11 mouse cellular contexts compared by ENCODE assay signal in the genomic region with DNA sequence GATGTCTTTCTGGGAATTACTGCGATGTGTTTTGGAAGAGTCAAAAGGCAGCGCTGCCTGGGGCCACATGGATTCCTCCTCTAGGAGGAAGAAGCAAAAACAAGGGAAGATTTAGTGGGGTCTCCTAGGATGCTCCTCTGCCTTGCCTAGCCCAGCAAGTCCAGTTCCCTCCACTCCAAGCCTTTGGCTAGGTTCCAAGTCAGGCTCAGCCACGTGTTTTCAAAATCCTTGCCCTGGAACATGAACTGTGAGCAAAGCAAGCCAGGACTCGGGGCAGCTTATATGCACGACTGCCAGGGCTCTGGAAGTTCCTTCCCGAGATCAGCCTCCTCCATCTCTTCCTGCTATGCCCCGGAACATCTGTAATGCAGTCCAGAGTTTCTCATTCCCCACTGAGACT.
DNase-seq lines count a peak whose midpoint lies in the region; ATAC-seq and TF ChIP-seq lines count a peak whose summit lies in the region.
"Had no signal": no experiment of that assay in that cellular context is flagged by ENCODE, and none has a peak within 500 bp of the region (broad histone marks: within the 10 kb centered on the region; RNA-seq: fewer than 3 reads in every experiment).

No protein-coding gene starts in this region.

- H3K27ac ChIP-seq in heart, embryonic 11.5 days (ENCODE audit: low read depth, low read length): peak overlapping the region; percentile 60; the same call in 1 of the 2 replicates
- H3K27ac ChIP-seq in stomach, embryonic 14.5 days (ENCODE audit: low read length): peak overlapping the region; percentile 72
- no peak overlapping the region; the same call in 1 of the 2 replicates for H3K27ac ChIP-seq in stomach, postnatal 0 days (replicated peaks)
- H3K27ac ChIP-seq: layer of hippocampus, adult 2 months had no signal

- ATAC-seq in heart, embryonic 11.5 days (replicated peaks; ENCODE audit: insufficient number of reproducible peaks, low FRiP score, low TSS enrichment): no peak
- ATAC-seq in stomach, embryonic 14.5 days (ENCODE audit: insufficient number of reproducible peaks, insufficient read depth, low FRiP score, low read depth): no peak
- ATAC-seq in stomach, postnatal 0 days (ENCODE audit: low FRiP score, low TSS enrichment): no peak

- no peak overlapping the region for H3K4me3 ChIP-seq in heart, embryonic 11.5 days (ENCODE audit: low read depth, low read length)
- H3K4me3 ChIP-seq in stomach, embryonic 14.5 days (ENCODE audit: low read depth, low read length): no peak overlapping the region
- no peak overlapping the region for H3K4me3 ChIP-seq in stomach, postnatal 0 days (ENCODE audit: low read depth, low read length)
- H3K4me3 ChIP-seq: layer of hippocampus, adult 2 months; megakaryocyte, embryonic 14.5 days had no signal

- no peaks in the 10 kb centered on the region for H3K36me3 ChIP-seq in heart, embryonic 11.5 days (ENCODE audit: control insufficient read depth, insufficient read depth, low read length)
- no peaks in the 10 kb centered on the region for H3K36me3 ChIP-seq in stomach, embryonic 14.5 days (ENCODE audit: control insufficient read depth, insufficient read depth, low read length)
- no peaks in the 10 kb centered on the region for H3K36me3 ChIP-seq in stomach, postnatal 0 days (ENCODE audit: control insufficient read depth, insufficient read depth, low read length)

- TF ChIP-seq EP300 in stomach, postnatal 0 days (optimal IDR thresholded peaks at IDR 0.05): no peak

- 39% methylated on average over 7 of the region's 7 CpGs for WGBS in heart, embryonic 11.5 days (ENCODE audit: insufficient replicate concordance)
- WGBS in stomach, embryonic 14.5 days: 26% methylated on average over 7 of the region's 7 CpGs
- WGBS in stomach, postnatal 0 days: 30% methylated on average over 7 of the region's 7 CpGs

- no peak overlapping the region for H3K4me2 ChIP-seq in heart, embryonic 11.5 days
- H3K4me2 ChIP-seq in stomach, embryonic 14.5 days (replicated peaks; ENCODE audit: low read depth, low read length): no peak overlapping the region
- H3K4me2 ChIP-seq in stomach, postnatal 0 days (replicated peaks; ENCODE audit: low read depth): no peak overlapping the region

- no peak overlapping the region for H3K9ac ChIP-seq in heart, embryonic 11.5 days (ENCODE audit: low read depth, low read length)
- no peak overlapping the region for H3K9ac ChIP-seq in stomach, embryonic 14.5 days (replicated peaks; ENCODE audit: low read depth, low read length)
- H3K9ac ChIP-seq in stomach, postnatal 0 days (ENCODE audit: low read length): no peak overlapping the region

- TF ChIP-seq CTCF in stomach, postnatal 0 days (IDR thresholded peaks at IDR 0.05; ENCODE audit: low read depth): no peak

- H3K4me1 ChIP-seq in heart, embryonic 11.5 days (ENCODE audit: control insufficient read depth, insufficient read depth, low read length): peaks cover 17% of the 10 kb centered on the region
- peaks cover 20% of the 10 kb centered on the region for H3K4me1 ChIP-seq in stomach, embryonic 14.5 days (ENCODE audit: control insufficient read depth, insufficient read depth, low read length)
- H3K4me1 ChIP-seq in stomach, postnatal 0 days (replicated peaks; ENCODE audit: control insufficient read depth, insufficient read depth): no peaks in the 10 kb centered on the region

- no peaks in the 10 kb centered on the region for H3K9me3 ChIP-seq in heart, embryonic 11.5 days (replicated peaks; ENCODE audit: control insufficient read depth, low read length)
- no peaks in the 10 kb centered on the region for H3K9me3 ChIP-seq in stomach, embryonic 14.5 days (ENCODE audit: control insufficient read depth, low read depth, low read length)
- H3K9me3 ChIP-seq in stomach, postnatal 0 days (ENCODE audit: control insufficient read depth, low read length): no peaks in the 10 kb centered on the region

- DNase-seq in heart, adult 8-10 months (ENCODE audit: low spot score): no peak
- DNase-seq in stomach, postnatal 0 days (ENCODE audit: low spot score): no peak
- DNase-seq in kidney, postnatal 25 days: peak; percentile 44 to 71
- no peak for DNase-seq in layer of hippocampus, adult 9-11 months
- DNase-seq in spleen, adult 12 weeks (ENCODE audit: low spot score): no peak
- DNase-seq in thymus, postnatal 25 days: no peak
- DNase-seq: right cerebral cortex, postnatal 25 days had no signal

- H3K27me3 ChIP-seq in heart, embryonic 11.5 days (ENCODE audit: control insufficient read depth, insufficient read depth, low read length): no peaks in the 10 kb centered on the region
- no peaks in the 10 kb centered on the region for H3K27me3 ChIP-seq in stomach, embryonic 14.5 days (ENCODE audit: control insufficient read depth, insufficient read depth, low read length)
- no peaks in the 10 kb centered on the region for H3K27me3 ChIP-seq in stomach, postnatal 0 days (ENCODE audit: control insufficient read depth, insufficient read depth, low read length)

Comparison
In these comparisons a context has a peak if more than half of its experiments do, and no peak if none do; other contexts are left out.
1. DNase-seq: peak in kidney, postnatal 25 days (2 of 2); none in heart, adult 8-10 months (single experiment), stomach, postnatal 0 days (single experiment), layer of hippocampus, adult 9-11 months (single experiment), spleen, adult 12 weeks (single experiment) and thymus, postnatal 25 days (single experiment).